Mouse (Mus musculus): ENCODE data around the gene Fam168a. TPM values are rescaled to one million over a fixed set of nuclear protein-coding genes. Genes with fewer than 3 reads are reported as not detected.

Fam168a gene
- total RNA-seq (2021) = 67.5 and 69.9 TPM in 2 replicates
- long read RNA-seq, experiment 1, full-length matches to known transcripts = 1 of 5 reads
- long read RNA-seq, experiment 1, partial matches to known transcripts = 0 of 5 reads
- long read RNA-seq, experiment 1, other reads (novel, unspliced or antisense) = 4 of 5 reads
- long read RNA-seq, experiment 2, full-length matches to known transcripts = 1 of 8 reads
- long read RNA-seq, experiment 2, partial matches to known transcripts = 2 of 8 reads
- long read RNA-seq, experiment 2, other reads (novel, unspliced or antisense) = 5 of 8 reads

- peak; percentile 98 for DNase-seq
Observed at GRCm38 (mm10) chr7:100706143-100706841, at the start of gene Fam168a. Gene Fam168a, plus strand, starts transcription at chr7:100706635.

- no peak for DNase-seq
Observed at GRCm38 (mm10) chr7:100656739-100657138, 49.7 kb upstream of the Fam168a start.

- peak; percentile 51 for DNase-seq
Observed at GRCm38 (mm10) chr7:100658093-100658578, 48.3 kb upstream of the Fam168a start.

GRCm38 (mm10) chr7:100661264-100661663 is 45.2 kb upstream of the Fam168a start:
- DNase-seq = no peak

- no peak for DNase-seq
Observed at GRCm38 (mm10) chr7:100662231-100662630, 44.2 kb upstream of the Fam168a start, which contains the start of gene Plekhb1. Gene Plekhb1, minus strand, starts transcription at chr7:100662414.

- DNase-seq = peak; percentile 93
Observed at GRCm38 (mm10) chr7:100663190-100663589, 43.2 kb upstream of the Fam168a start.

- no peak for DNase-seq
Observed at GRCm38 (mm10) chr7:100663729-100664304, 42.6 kb upstream of the Fam168a start.

GRCm38 (mm10) chr7:100670646-100671045 is 35.8 kb upstream of the Fam168a start:
- DNase-seq = no peak

GRCm38 (mm10) chr7:100673452-100673851 is 33.0 kb upstream of the Fam168a start:
- no peak for DNase-seq

- no peak for DNase-seq
Observed at GRCm38 (mm10) chr7:100674941-100675340, 31.5 kb upstream of the Fam168a start.

- DNase-seq = no peak
Observed at GRCm38 (mm10) chr7:100678052-100678451, 28.4 kb upstream of the Fam168a start.

GRCm38 (mm10) chr7:100678948-100679880 is 27.2 kb upstream of the Fam168a start:
- no peak for DNase-seq

- DNase-seq = no peak
Observed at GRCm38 (mm10) chr7:100681132-100681531, 25.3 kb upstream of the Fam168a start.

- no peak for DNase-seq
Observed at GRCm38 (mm10) chr7:100683241-100683640, 23.2 kb upstream of the Fam168a start.

- no peak for DNase-seq
Observed at GRCm38 (mm10) chr7:100684081-100684480, 22.4 kb upstream of the Fam168a start.

GRCm38 (mm10) chr7:100684538-100684937 is 21.9 kb upstream of the Fam168a start:
- DNase-seq = peak; percentile 68

- DNase-seq = peak; percentile 86
Observed at GRCm38 (mm10) chr7:100685061-100686030, 21.1 kb upstream of the Fam168a start.

GRCm38 (mm10) chr7:100688471-100688870 is 18.0 kb upstream of the Fam168a start:
- DNase-seq = no peak

GRCm38 (mm10) chr7:100693199-100693598 is 13.2 kb upstream of the Fam168a start:
- no peak for DNase-seq
